Mouse (Mus musculus) inflammation-experienced regulatory T-cells (primary cell): ENCODE data around the gene Map10. TPM values are rescaled to one million over a fixed set of nuclear protein-coding genes. Genes with fewer than 3 reads are reported as not detected.

Experiments used
- polyA plus RNA-seq, 2 experiments: library from polyadenylated mRNA; unstranded; fragments of 100-300 nt; shearing (Covaris generic); gene quantifications; one replicate each; pipeline ENCODE4 v1.2.1; 2017

The Map10 gene
- under 1 TPM; 0.43 to 0.70 TPM for polyA plus RNA-seq

DNA sequence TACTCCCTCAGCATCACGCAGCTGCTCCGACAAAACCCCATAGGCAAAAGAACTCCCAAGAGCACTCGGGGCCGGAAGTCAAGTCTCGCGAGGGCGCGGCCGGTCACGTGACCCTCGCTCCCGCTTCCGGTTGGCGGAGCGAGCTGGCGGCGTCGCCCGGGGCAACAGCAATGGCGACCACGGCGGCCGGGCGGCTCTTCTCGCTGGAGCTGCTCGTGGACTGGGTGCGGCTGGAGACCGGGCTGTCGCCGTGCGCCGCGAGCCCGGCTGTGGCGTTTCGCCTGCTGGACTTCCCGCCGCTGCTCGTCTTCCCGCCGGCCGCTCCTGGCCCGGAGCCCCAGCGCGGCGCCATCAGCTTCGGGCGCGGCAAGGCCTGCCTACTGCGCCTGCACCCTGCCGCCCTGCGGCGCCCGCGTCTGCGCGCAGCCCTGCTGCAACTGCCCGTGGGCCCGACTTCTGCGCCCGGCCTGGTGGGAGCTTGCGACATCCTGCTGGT lies at the start of gene Map10:
Gene Map10 (plus strand): TSS at position 119 of the 496 bp plus-strand sequence.

Other genes starting within 250 kb of the Map10 start
- 1 to 10 TPM; 6.2 to 6.8 TPM for gene Sipa1l2, start 100.0 kb upstream of the Map10 start, polyA plus RNA-seq
- gene Ntpcr, start 60.1 kb downstream of the Map10 start, polyA plus RNA-seq = 10 to 100 TPM; 20.8 to 22.9 TPM
- gene Pcnx2, start 228.5 kb downstream of the Map10 start, polyA plus RNA-seq = 1 to 10 TPM in 1 of 2 experiments, under 1 TPM in 1; 0.57 to 7.2 TPM
- under 1 TPM; 0.10 to 0.12 TPM for gene Map3k21, start 240.6 kb downstream of the Map10 start, polyA plus RNA-seq